Mouse (Mus musculus) C2C12 (cell line): ENCODE data around the gene Mllt3. TPM values are rescaled to one million over a fixed set of nuclear protein-coding genes. Genes with fewer than 3 reads are reported as not detected.

Experiments used
- H3K27me3 ChIP-seq: one replicate; pipeline ENCODE4 v1.6.1; 2011; ENCODE audit not compliant: control insufficient read depth, insufficient read depth, insufficient read length
- H3K36me3 ChIP-seq: one replicate; pipeline ENCODE4 v1.6.1; 2011; ENCODE audit not compliant: control insufficient read depth, insufficient read depth
- H3K4me3 ChIP-seq: one replicate; pipeline ENCODE4 v1.5.1; 2011; ENCODE audit warnings: mild to moderate bottlenecking, control low read depth; ENCODE audit not compliant: poor library complexity, insufficient read depth, severe bottlenecking
- H3K79me2 ChIP-seq: one replicate; pipeline ENCODE4 v1.6.1; 2011; ENCODE audit not compliant: control insufficient read depth, insufficient read depth
- H3K79me3 ChIP-seq: one replicate; pipeline ENCODE4 v1.6.1; 2011; ENCODE audit warnings: low read depth, control low read depth
- H3ac ChIP-seq: one replicate; pipeline ENCODE3; 2011; ENCODE audit warnings: low read depth; ENCODE audit not compliant: control insufficient read depth, insufficient read length
- CEBPB ChIP-seq: IDR thresholded peaks from one replicate; pipeline ENCODE4 v1.6.1; 2011; ENCODE audit warnings: low read depth, mild to moderate bottlenecking, control low read depth, moderate library complexity
- CTCF ChIP-seq: IDR thresholded peaks from one replicate; pipeline ENCODE4 v1.5.1; 2011; ENCODE audit not compliant: control insufficient read depth, insufficient read depth, insufficient read length
- FOSL1 ChIP-seq: IDR thresholded peaks from one replicate; pipeline ENCODE4 v1.8.0; 2011; ENCODE audit warnings: mild to moderate bottlenecking, low read length; ENCODE audit not compliant: poor library complexity, insufficient read depth, severe bottlenecking
- MAX ChIP-seq: IDR thresholded peaks from one replicate; pipeline ENCODE4 v1.6.1; 2011; ENCODE audit warnings: mild to moderate bottlenecking, control low read depth
- MYOD1 ChIP-seq: IDR thresholded peaks from one replicate; pipeline ENCODE4 v1.6.1; 2011; ENCODE audit warnings: low read depth; ENCODE audit not compliant: control insufficient read depth, insufficient read length
- MYOG ChIP-seq: IDR thresholded peaks from one replicate; pipeline ENCODE4 v1.6.1; 2011; ENCODE audit not compliant: control insufficient read depth, insufficient read length; ENCODE audit errors: extremely low read depth
- USF1 ChIP-seq: IDR thresholded peaks from one replicate; pipeline ENCODE4 v1.6.1; 2011; ENCODE audit warnings: low read depth, mild to moderate bottlenecking, control low read depth, moderate library complexity
- polyA plus RNA-seq: library from polyadenylated mRNA; unstranded; fragments of >200 nt; fragmentation: generic; extraction: Trizol; gene quantifications from one replicate; pipeline ENCODE4 v1.2.1, GENCODE M21; 2012; ENCODE audit warnings: missing spikeins

Mllt3 gene
- polyA plus RNA-seq, 1 experiment, result 8.1 TPM

DNA sequence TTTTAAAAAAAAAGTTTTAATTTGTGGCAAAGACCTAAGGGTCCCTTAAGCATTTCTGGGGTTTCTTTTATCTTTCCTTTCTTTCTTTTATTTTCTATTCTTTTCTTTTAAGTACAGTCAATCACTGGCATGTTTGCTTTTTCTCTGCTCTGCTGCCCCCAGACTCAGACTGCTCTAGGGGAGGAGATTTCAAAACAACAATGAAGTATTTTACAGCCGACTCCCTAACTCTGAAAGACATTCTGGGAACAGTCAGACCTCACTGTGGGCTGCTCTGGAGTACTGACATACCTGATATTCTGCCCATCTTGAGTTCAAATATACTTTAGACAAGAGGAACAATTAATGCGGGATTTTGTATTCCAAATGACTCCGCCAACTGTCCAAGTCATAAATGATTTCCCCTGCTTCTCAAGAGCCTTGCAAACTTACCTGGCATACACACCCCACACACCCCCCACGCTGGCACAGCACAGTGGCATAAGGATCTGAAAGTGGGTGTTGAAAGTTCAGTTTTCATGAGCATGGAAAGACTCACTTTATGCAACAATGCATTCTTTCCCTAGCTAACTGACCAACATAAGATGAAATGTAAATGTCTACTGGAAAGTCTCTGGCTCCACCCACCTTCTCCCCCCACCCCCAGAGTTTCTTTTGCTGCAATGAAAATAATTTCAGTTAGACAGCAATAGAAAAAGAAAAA, 21.1 kb downstream of the Mllt3 start:
- Histone ChIP-seq H3K79me2 (peaks cover 20% of the 10 kb centered on the region), H3ac (no peak overlapping the region), H3K27me3 (no peaks in the 10 kb centered on the region), H3K4me3 (no peak overlapping the region), H3K36me3 (peaks cover 3% of the 10 kb centered on the region), H3K79me3 (peaks cover 2% of the 10 kb centered on the region)
- no peak for TF ChIP-seq MYOG
- TF ChIP-seq MAX, result no peak
- no peak for TF ChIP-seq USF1
- no peak for TF ChIP-seq CTCF
- TF ChIP-seq FOSL1, result no peak
- TF ChIP-seq MYOD1, result no peak

DNA sequence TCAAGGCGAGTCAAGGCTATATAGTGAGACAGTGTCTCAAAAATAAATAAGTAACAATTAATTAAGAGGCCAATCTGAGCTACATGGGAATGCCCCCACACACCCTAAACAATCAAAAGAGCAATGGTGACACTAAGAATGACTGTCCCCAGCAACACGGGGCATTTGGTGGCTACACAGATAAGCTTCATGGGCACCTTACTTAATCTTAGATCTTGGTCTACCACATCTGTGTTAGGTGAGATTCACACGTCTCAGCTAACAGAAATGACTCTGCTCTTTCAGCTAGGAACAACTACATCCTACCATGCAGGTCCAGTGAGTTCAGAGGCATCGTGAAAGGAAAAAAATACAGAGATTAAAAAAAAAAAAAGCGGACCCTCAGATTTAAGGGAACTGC, 22.7 kb downstream of the Mllt3 start:
- Histone ChIP-seq H3K79me2 (peaks cover 20% of the 10 kb centered on the region), H3K36me3 (peaks cover 3% of the 10 kb centered on the region), H3K4me3 (no peak overlapping the region), H3ac (no peak overlapping the region), H3K27me3 (no peaks in the 10 kb centered on the region), H3K79me3 (no peaks in the 10 kb centered on the region)
- no peak for TF ChIP-seq MAX
- TF ChIP-seq MYOG, result no peak
- no peak for TF ChIP-seq FOSL1
- no peak for TF ChIP-seq CTCF
- no peak for TF ChIP-seq CEBPB
- TF ChIP-seq MYOD1, result no peak
- no peak for TF ChIP-seq USF1

DNA sequence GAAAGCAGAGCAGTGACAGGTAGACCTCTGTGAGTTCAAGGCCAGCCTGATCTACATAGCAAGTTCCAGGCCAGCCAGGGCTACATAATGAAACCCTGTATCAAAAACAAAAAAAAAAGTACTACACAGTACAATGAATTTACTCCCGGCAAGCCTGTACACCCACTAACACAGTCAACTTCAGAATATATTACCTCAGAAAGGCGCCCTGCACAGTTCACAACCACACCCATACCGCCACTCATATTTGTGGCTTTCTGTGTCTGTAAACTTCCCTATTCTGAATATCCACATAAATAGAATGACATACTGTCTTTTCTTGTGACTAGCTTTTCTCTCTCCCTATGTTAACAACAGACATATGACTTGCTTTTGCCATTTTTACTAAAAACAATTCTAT, 27.4 kb downstream of the Mllt3 start:
- TF ChIP-seq MYOD1 (no peak), FOSL1 (no peak), USF1 (no peak), CEBPB (no peak), MYOG (no peak), MAX (no peak), CTCF (no peak)
- no peaks in the 10 kb centered on the region for H3K27me3 ChIP-seq
- no peak overlapping the region for H3K4me3 ChIP-seq
- H3ac ChIP-seq, result no peak overlapping the region
- peaks cover 3% of the 10 kb centered on the region for H3K36me3 ChIP-seq
- peaks cover 1% of the 10 kb centered on the region for H3K79me3 ChIP-seq
- no peaks in the 10 kb centered on the region for H3K79me2 ChIP-seq

DNA sequence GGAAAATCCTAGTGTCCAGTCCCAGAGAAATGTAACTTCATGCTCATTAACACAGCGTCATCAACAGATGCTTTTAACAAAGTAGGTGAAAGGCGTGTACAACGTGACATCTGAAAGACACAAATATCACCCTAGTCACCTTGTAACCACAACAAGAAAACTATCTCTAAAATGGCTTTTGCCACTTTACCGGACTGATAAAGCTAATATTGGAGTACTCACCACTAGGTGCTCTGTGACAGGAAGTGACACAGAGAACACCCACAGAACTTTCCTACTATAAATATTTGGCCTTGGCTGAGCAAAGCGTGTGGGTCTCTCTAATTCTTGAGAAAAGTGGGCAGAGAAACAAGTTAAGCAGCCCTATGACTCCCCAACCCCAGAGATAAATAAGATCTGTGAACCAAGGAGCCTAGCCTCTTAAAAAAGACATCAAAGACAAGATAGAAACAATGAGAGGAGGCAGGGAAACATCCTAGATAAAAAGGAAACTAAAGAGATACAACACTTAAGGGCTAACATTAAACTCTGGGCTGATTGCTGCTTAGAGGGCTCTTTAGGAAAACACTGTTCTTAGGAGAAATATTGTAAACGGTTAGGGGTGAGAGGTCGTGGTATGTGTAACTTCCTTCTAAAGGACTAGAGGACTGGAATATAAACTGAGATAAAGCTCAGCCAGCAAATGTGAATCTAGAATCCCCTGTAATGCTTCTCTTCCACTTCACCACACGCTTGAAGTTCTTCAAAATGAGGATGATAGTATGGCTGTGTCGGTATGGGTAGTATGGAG, 29.8 kb downstream of the Mllt3 start:
- peaks cover 1% of the 10 kb centered on the region for H3K79me3 ChIP-seq
- TF ChIP-seq MYOG (no peak), FOSL1 (no peak), CEBPB (no peak), USF1 (no peak), CTCF (no peak), MAX (no peak), MYOD1 (no peak)
- no peaks in the 10 kb centered on the region for H3K27me3 ChIP-seq
- H3ac ChIP-seq, result no peak overlapping the region
- H3K4me3 ChIP-seq, result no peak overlapping the region
- peaks cover 3% of the 10 kb centered on the region for H3K36me3 ChIP-seq
- H3K79me2 ChIP-seq, result no peaks in the 10 kb centered on the region

DNA sequence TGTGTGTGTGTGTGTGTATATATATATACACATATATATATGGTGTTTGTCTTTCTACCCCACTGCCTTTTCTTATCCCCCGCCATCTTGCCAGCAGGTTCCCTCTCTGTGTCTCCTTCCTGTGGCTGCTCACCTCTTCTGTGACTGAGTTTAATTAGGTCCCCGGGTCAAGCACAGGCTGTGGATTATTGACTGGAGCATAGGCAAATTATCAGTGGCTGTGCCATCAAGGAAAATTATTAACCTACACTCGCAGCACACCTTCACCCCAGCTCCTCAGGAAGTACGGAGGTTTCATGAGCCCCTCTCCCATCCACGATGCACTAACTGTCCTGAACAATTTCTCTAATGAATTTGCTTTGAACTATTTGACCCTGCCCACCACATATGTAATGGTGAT, 41.5 kb downstream of the Mllt3 start:
- Histone ChIP-seq H3K36me3 (no peaks in the 10 kb centered on the region), H3K79me3 (peaks cover 3% of the 10 kb centered on the region), H3K27me3 (no peaks in the 10 kb centered on the region), H3K79me2 (peaks cover 11% of the 10 kb centered on the region), H3ac (no peak overlapping the region), H3K4me3 (no peak overlapping the region)
- TF ChIP-seq USF1 (no peak), MYOD1 (no peak), CEBPB (no peak), CTCF (no peak), MYOG (no peak), MAX (no peak), FOSL1 (no peak)

DNA sequence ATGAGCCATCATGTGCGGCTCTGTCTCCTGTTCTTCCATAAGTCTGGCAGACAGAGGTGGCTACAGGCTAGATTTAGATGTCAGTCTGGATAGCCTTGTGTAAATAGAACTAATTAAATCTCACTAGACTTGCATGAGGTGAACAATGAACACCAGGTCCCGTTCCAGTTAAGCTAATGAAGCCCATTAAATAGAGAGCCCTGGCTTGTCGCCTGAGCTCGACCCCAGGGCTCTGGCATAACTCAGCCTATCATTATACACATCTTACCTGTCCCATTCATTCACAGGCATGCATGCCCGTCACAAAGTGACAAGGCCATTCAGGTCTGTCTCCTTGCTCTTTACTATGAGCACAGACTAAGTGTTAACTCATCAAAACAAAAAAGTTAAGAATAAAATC, 42.2 kb downstream of the Mllt3 start:
- H3K4me3 ChIP-seq, result no peak overlapping the region
- no peaks in the 10 kb centered on the region for H3K36me3 ChIP-seq
- H3K79me2 ChIP-seq, result peaks cover 11% of the 10 kb centered on the region
- TF ChIP-seq FOSL1 (no peak), USF1 (no peak), CTCF (no peak), MYOG (no peak), MYOD1 (no peak), MAX (no peak), CEBPB (no peak)
- no peaks in the 10 kb centered on the region for H3K27me3 ChIP-seq
- H3K79me3 ChIP-seq, result peaks cover 3% of the 10 kb centered on the region
- H3ac ChIP-seq, result no peak overlapping the region
